18 mouse cellular contexts compared by ENCODE assay signal in the genomic region with DNA sequence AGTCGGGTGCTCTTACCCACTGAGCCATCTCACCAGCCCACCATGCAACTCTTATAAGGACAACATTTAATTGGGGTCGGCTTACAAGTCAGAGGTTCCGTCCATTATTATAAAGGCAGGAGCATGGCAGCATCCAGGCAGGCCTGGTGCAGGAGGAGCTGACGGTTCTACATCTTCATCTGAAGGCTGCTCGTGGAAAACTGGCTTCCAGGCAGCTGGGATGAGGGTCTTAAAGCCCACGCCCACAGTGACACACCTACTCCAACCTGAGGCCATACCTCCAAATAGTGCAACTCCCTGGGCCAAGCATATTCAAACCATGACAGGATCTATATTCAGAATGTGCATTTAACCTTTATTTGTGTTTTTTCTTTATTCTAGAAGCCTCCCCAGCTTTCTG.
"Had no signal": no experiment of that assay in that cellular context is flagged by ENCODE, and none has a peak within 500 bp of the region (broad histone marks: within the 10 kb centered on the region; RNA-seq: fewer than 3 reads in every experiment).

No protein-coding gene starts in this region.

- H3K27ac ChIP-seq: liver, embryonic 14.5 days; midbrain, embryonic 10.5 days; midbrain, embryonic 12.5 days; neural tube, embryonic 13.5 days; neural tube, embryonic 15.5 days had no signal

- H3K4me3 ChIP-seq: midbrain, embryonic 10.5 days; midbrain, embryonic 12.5 days; myocyte; neural tube, embryonic 13.5 days; neural tube, embryonic 15.5 days had no signal

- DNase-seq: lung, adult 18-20 months; lung, embryonic 14.5 days; lung, postnatal 10 days; midbrain, embryonic 14.5 days; retina, postnatal 1 day; right cerebral cortex, adult 18-20 months; right cerebral cortex, postnatal 25 days; right cerebral cortex, postnatal 4 days; spleen, adult 18-20 months; thymus, adult 18-20 months; thymus, postnatal 14 days; thymus, postnatal 36 days had no signal

- H3K9me3 ChIP-seq: midbrain, embryonic 12.5 days; neural tube, embryonic 15.5 days had no signal

- H3K27me3 ChIP-seq: neural tube, embryonic 13.5 days; neural tube, embryonic 15.5 days had no signal
